Mouse (Mus musculus) cerebellum, adult 11-12 months (tissue): Measurements from ENCODE around the gene Smagp.

Source experiments
- DNase-seq: peaks from one replicate; pipeline ENCODE4 v3.0.0; 2022

The Smagp gene

DNA sequence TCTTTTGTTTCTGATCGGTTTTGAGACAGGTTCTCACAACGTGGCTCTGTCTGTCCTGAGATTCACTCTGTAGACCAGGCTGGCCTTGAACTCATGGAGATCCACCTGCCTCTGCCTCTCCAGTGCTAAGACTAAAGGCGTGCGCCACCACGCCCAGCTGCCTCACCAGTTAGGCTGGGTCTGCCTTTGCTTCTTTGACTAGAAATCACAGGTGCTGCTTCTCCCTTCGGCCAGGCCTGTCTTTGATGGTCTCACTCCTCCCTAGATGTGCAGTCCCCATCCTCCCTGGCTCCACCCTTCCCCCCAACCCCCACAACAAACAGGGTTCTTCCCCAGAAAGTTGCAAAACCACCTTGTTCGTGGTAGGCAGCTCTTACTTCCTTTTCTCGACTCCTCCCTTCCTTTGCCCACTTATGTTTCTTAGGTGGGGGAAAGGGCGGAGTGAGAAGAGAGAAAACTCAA, 28.1 kb upstream of the Smagp start:
- DNase-seq: no peak

GRCm38 (mm10) chr15:100660805-100661204, 24.1 kb upstream of the Smagp start:
- no peak for DNase-seq

- peak; percentile 48 for DNase-seq
These were observed 23.6 kb upstream of the Smagp start for GRCm38 (mm10) chr15:100660306-100660705.

DNA sequence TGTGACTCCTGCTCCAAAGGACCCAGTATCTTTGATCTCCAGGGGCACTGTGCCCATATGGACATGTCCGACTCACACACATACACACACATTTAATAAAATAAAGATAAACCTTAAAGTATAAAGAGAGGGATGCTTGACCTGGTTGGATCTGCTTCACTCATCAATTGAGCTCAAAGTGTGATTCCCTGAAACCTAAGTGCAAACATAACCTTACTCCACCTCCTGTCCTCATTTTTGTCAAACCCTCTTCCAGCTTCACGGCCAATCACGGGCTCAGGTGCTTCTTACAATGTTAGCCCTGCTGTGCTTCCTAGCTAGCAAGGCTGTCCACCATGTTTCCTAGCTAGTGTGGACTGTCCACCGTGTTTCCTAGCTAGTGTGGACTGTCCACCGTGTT, 18.5 kb upstream of the Smagp start:
- DNase-seq: no peak

DNA sequence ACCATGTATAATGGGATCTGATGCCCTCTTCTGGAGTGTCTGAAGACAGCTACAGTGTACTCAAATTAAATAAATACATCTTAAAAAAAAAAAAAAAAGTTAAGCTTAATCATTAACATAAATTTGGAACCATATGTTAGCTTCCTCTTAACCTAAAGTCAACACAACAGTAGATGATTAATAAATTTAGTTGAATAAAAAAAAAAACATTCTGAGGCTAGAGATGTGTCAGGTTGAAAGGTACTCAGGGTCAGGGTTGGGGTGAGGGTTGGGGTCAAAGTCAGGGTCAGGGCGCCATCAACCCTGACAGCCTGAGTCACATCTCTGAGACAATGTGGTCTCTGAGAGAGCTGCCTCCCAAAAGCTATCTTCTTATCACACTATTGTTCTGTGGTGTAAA, 17.5 kb upstream of the Smagp start:
- no peak for DNase-seq

DNA sequence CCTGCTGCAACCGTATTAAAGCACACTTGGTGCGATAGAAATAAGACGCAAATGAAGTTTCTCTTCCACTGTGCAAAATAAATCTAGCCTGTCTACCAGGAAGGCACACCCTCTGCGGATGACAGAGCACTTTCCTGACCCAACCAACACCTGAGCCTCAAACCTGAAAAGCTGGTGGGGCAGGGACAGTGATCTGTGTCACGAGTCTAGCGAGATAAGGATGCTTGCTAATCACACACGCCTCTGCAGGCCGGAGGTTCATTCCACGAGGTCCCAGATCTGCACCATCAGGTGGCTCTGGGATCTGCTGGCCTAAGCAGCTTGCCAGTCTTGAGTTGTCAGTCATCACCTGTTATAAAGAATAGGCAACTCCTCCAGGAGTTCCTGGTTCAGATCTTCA, 14.9 kb upstream of the Smagp start:
- DNase-seq: no peak

DNA sequence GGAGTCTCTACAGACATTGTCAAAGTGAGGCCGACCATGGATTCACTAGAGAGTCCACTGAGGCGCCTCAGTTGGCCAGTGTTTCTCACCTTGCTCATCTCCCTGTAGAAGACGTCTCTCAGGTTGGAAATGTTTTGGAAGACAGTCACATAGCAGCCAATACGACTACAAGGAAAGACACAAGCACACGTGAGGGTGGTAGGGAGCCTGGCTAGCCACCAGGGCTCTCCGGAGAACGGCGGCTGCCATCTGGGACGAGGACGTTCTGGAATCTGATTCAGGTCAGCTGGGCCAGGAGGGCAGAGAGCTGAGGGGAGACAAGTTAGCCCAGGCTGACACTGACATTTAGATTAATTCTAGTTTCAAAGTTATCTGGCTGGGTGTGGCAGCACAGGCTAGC, 13.4 kb upstream of the Smagp start:
- DNase-seq: peak; percentile 43

DNA sequence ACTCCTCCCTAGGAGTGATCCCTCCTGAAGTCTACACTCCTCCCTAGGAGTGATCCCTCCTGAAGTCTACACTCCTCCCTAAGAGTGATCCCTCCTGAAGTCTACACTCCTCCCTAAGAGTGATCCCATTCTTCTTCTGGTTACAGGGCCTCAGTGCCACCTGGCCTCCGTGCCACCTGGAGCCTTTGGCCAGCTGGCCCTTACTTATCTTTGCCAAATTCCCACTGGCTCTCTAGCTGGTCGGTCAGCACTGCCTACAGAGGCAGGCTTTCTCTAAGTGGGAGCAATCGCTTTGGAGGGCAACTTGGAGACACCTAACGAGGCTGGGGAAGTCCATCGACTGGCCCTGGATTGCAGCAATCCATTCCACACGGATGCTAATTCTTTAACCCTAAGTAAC, 9.4 kb upstream of the Smagp start:
- peak; percentile 81 for DNase-seq

- DNase-seq: no peak
These were observed 5.7 kb upstream of the Smagp start for GRCm38 (mm10) chr15:100642451-100642850.

GRCm38 (mm10) chr15:100641226-100641810, 4.6 kb upstream of the Smagp start:
- DNase-seq: no peak

DNA sequence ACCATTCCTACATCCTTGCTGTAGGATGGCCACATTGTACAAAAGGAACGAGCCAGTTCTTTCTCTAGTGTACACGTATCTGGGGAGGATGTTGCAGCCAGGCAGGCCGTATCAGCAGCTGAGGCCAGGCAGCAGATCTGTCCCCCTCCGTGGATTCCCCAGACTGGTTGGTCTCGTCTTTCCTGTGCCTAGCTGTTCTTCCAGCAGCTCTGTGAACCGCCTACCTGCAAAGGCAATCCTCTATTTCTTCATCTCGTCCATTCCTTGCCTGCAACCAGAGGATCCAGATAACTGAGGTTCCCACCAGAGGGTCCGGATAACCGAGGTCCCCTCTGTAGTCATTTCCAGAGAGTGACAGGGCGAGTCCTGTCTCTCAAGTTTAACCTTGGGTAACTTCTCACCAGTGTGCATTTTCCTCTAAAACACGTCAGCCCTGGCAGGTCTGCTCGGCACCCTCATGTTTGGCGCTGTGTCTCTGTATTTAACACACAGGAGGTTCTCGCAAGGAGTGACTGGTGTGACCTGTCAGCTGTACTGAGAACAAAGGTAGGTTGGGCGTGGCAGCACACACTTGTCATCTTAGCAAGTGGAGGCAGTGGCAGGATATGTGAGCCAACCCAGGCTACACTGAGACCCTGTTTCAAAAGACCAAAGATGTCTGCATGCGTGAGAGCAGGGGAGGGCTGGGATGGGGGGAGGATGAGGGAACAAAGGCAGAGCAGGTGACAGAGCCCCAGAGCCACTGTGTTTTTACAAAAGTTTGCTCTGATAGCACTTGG, 3.4 kb upstream of the Smagp start:
- DNase-seq: no peak

DNA sequence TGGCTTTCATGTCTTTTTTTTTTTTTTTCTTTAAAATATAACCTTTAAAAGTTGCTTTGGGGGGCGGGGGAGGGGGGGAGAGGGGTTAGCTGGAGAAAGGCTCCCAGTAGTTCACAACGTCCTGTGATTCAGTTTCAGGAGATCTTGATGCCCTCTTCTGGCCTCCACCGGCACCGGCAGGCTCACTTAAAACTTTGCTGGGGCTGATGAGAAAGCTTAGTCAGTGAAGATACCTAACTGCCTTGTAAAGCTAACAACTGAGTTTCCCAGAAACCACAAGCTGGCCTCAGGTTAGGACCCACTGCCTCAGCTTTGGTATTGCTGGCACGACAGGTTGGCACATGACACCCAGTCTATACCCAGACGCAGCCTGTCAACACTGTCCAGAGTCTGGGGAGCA, 921 bp upstream of the Smagp start:
- no peak for DNase-seq

DNA sequence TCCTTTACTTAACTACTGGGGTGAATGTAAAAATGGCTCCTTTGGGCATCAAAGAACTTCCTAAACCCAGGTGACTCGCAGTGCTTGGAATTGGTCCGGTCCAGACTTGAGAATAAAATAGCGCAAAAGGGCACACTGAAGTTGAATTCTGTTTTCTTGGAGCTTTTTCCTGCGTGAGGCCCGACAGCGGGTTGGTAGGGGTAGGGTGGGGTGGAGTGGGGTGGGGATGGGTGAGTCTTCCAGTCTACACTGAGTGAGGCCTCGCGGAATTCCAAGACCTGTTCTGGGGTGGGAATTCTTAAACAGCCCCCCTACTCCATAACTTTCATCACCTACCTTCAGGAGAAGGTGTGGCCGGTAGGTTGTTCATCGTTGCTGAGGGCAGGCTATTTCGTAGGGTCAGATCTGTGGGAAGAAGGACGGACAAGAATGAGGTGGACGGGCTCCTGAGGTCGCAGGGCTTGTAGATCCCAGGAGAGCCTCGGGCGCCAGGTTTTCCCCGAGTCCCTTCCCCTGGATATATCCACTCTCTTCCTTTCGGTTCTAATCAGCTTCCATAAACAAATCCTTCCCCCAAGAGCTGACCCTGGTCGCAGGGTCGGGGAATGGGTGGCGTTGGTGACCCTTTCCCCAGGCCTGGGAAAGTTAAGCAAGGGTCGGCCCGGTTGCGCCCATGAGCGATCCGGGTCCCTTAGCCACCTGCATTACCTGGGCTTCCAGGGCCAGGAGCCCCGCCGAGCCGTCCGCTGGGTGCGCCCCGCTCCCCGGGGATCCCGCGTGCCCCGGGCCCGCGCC, 692 bp downstream of the Smagp start:
- DNase-seq: no peak

- DNase-seq: no peak
These were observed 1.5 kb downstream of the Smagp start for GRCm38 (mm10) chr15:100635239-100635638.

- DNase-seq: no peak
These were observed 3.4 kb downstream of the Smagp start for GRCm38 (mm10) chr15:100633341-100633740.

- DNase-seq: no peak
These were observed 4.4 kb downstream of the Smagp start for GRCm38 (mm10) chr15:100632323-100632722.

GRCm38 (mm10) chr15:100631454-100632170, 5.1 kb downstream of the Smagp start:
- no peak for DNase-seq

- no peak for DNase-seq
These were observed 6.6 kb downstream of the Smagp start for GRCm38 (mm10) chr15:100630126-100630525.

DNA sequence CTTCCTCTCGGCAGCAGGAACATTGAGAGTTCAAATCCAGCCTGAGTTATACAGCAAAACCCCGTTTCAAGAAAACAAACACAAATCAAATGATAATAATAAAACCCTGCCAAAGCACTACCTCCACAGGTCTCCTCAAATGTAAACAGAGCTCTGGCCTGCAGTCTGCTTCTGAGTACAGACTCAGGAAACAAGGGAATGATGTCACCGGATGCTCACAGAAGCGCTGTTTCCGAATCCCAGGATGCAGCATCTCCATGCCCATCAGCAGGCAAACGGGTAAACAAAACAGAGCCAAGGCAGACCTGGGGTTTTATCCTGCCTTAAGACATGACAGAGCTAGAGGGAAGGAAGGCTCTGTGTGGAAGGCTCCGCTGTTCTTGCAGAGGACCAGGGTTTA, 7.9 kb downstream of the Smagp start:
- no peak for DNase-seq

DNA sequence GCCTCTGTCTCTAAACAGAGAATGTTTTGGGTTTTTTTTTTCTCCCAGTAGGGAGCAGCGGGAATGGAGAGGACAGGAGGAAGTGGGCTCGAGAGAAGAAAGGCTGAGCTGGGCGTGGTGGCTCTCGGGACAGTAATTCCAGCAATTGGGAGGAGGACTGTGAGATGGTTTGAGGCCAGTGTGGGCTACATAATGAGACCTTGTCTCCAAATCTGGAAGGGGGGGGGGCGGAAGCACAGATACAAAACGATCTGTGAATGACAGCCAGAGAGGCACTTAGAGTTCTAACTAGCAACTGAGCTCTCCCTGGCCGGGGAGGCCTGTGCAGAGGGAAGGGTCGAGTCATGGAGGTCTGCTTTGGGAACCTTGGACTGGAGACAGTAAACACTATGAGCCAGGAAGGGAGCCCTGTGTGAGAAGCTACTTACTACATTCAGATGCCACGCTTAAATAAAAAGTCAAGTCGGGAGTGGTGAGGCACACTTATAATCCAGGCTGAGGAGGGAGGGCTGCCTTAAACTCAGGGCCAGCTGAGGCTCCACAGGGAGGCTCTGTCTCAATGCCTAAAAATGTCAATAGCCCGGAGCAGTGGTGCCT, 8.9 kb downstream of the Smagp start:
- DNase-seq: no peak

DNA sequence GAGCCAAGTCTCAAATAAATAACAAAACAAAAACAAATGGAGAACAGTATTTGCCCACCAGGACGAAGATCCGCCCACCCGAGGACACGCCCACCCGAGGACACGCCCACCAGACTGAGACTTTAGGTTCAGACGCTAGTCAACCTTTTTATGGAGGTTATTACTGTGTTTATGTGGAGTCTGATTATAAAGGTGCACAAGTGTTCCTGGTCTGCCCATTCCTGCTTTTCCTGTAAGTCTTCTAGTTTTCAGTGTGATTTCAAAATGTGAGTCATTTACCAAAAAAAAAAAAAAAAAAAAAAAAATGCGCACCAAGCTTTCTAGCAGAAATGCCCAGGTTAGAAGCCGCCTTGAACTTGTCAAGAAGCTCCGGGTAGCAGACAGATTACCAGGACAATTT, 9.5 kb downstream of the Smagp start:
- DNase-seq: no peak

DNA sequence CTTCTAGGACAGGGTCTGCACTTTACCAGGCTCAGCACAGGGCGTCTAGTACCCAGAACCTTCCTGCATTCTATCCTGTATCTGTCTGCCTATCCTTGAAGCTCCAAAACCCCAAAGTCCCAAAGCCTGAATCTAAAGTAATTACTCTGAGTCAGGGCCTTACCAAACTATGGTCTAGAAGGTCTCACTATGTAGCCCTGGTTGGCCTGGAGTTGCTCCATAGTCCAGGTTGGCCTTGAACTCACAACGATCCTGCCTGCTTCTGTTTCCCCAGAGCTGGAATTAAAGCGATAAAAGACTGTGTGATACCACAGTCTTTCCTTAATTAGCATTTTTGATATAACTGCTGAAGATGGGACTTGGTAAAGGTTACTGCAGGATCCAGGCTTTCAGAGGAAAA, 12.3 kb downstream of the Smagp start:
- no peak for DNase-seq

GRCm38 (mm10) chr15:100623754-100624153, 13.0 kb downstream of the Smagp start:
- no peak for DNase-seq
